Mouse (Mus musculus) hindbrain, embryonic 10.5 days (tissue): ENCODE data around the gene Prl3d3. TPM values are rescaled to one million over a fixed set of nuclear protein-coding genes. Genes with fewer than 3 reads are reported as not detected.
"Not testable (repeated sequence)": the region's sequence is repeated elsewhere in the genome, so short reads cannot be mapped to it uniquely, and the experiment has no call there.

Experiments
- DNase-seq: peaks from one replicate; pipeline ENCODE4 v3.0.0-alpha.2; 2017; ENCODE audit warnings: low spot score
- H3K27ac ChIP-seq: fragments of 300-500 bp; sonication (generic); 2 replicates; pipeline ENCODE4 v1.5.1; 2016; ENCODE audit warnings: mild to moderate bottlenecking, moderate library complexity
- H3K27me3 ChIP-seq: fragments of 300-500 bp; sonication (generic); 2 replicates; pipeline ENCODE4 v1.6.1; 2016; ENCODE audit warnings: mild to moderate bottlenecking; ENCODE audit not compliant: poor library complexity, insufficient read depth, severe bottlenecking
- H3K36me3 ChIP-seq: fragments of 300-500 bp; sonication (generic); 2 replicates; pipeline ENCODE4 v1.6.1; 2016; ENCODE audit warnings: mild to moderate bottlenecking, moderate library complexity
- H3K4me1 ChIP-seq: fragments of 300-500 bp; sonication (generic); replicated peaks from 2 replicates; pipeline ENCODE4 v1.6.1; 2016; ENCODE audit warnings: mild to moderate bottlenecking
- H3K4me3 ChIP-seq: fragments of 300-500 bp; sonication (generic); 2 replicates; pipeline ENCODE4 v1.5.1; 2016; ENCODE audit warnings: mild to moderate bottlenecking, moderate library complexity
- H3K9me3 ChIP-seq: fragments of 300-500 bp; sonication (generic); 2 replicates; pipeline ENCODE4 v1.6.1; 2016; ENCODE audit warnings: mild to moderate bottlenecking, moderate library complexity
- WGBS: fragments of 180-500 bp; shearing (Covaris S2); methylation state at CpG from one replicate; pipeline ENCODE4 v1.1.7; 2016; 5-methylcytosine and 5-hydroxymethylcytosine counted together
- polyA plus RNA-seq: library from polyadenylated mRNA; unstranded; fragments of >200 nt; fragmentation: Nextera tagmentation; extraction: Ambion mirVana; gene quantifications from 2 replicates; pipeline ENCODE4 v1.2.1, GENCODE M21; 2016

Prl3d3 gene
- polyA plus RNA-seq = not detected in 2 replicates

DNA sequence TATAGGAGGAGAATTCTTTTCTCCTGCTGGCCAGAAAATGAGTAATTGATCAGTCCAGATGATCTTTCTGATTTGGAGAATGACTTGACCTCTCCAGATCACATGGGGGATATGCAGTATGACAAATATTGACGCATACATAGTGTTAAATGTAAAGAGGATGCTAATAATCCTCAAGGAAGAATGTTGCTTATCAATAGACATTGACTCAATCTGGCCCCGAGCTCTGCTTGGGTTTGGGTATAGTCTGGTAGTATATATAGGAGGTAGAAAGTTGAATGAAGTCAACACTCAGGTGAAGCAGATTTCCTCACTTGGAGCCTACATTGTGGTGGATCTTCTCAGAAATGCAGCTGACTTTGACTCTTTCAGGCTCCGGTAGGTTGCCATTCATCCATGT is at the start of gene Prl3d3:
TSS of gene Prl3d3 (plus strand) at position 301 of the 400 bp plus-strand sequence.
- H3K4me1 ChIP-seq, DNase-seq, H3K9me3 ChIP-seq, H3K27me3 ChIP-seq, H3K36me3 ChIP-seq, H3K27ac ChIP-seq, H3K4me3 ChIP-seq: not testable (repeated sequence)
- 91% methylated on average over 3 of the region's 3 CpGs for WGBS

DNA sequence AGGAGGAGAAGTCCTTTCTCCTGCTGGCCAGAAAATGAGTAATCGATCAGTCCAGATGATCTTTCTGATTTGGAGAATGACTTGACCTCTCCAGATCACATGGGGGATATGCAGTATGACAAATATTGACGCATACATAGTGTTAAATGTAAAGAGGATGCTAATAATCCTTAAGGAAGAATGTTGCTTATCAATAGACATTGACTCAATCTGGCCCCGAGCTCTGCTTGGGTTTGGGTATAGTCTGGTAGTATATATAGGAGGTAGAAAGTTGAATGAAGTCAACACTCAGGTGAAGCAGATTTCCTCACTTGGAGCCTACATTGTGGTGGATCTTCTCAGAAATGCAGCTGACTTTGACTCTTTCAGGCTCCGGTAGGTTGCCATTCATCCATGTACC is 35.2 kb upstream of the Prl3d3 start, which contains the start of gene Prl3d2:
TSS of gene Prl3d2 (plus strand) at position 301 of the 400 bp plus-strand sequence.
- H3K9me3 ChIP-seq, H3K36me3 ChIP-seq, H3K4me3 ChIP-seq, H3K27me3 ChIP-seq, H3K4me1 ChIP-seq, H3K27ac ChIP-seq, DNase-seq: not testable (repeated sequence)
- 87% methylated on average over 4 of the region's 4 CpGs for whole genome bisulfite sequencing

DNA sequence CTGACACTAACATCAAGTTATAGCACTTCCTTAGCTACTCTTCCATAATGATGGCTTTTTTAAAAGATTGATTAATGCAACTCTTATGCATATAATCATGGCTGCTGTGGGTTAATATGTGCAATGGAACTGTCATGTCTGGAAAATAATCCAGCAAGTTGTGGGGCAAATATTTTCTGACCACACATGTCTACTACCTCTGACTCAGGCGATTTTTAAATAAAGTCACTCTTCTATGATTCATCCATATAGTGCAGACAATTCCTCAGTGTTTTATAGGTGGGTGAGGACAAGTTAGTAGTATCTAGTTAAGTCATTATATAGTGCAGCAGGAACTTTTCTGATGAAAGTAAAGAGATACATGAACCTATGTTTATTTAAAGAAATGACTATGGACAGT is 8.3 kb upstream of the Prl3d3 start:
- no peak for DNase-seq
- Histone ChIP-seq H3K27ac (no peak overlapping the region), H3K4me1 (no peaks in the 10 kb centered on the region), H3K4me3 (no peak overlapping the region), H3K36me3 (no peaks in the 10 kb centered on the region), H3K27me3 (no peaks in the 10 kb centered on the region), H3K9me3 (no peaks in the 10 kb centered on the region)
- 68% methylated on average over 1 of the region's 1 CpGs for WGBS

DNA sequence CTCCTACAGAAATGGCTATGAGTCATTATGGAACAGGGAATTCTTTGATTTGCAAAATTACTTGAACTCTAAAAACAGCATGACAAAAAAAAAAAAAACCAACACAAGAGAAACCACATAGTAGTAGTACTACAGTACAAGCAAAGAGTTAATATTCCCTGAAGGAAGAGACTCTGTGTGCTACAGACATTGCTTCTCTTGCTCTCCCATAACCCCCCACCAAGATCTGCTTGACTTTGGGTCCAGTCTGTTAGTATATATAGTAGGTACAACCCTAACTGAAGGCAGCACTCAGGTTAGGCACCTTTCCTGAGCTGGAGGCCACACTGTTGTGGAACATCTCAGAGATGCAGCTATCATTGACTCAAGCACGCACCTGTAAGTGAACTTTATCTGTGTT is 39.8 kb downstream of the Prl3d3 start, which contains the start of gene Prl3c1:
TSS of gene Prl3c1 (plus strand) at position 301 of the 400 bp plus-strand sequence.
- 90% methylated on average over 1 of the region's 1 CpGs for WGBS
- no peak within 1 kb of the TSS for H3K4me3 ChIP-seq
- DNase-seq = no peak

More for the DNA sequence above, 39.8 kb downstream of the Prl3d3 start, which contains the start of gene Prl3c1:
- Histone ChIP-seq H3K4me1 (no peaks in the 10 kb centered on the region), H3K36me3 (no peaks in the 10 kb centered on the region), H3K27me3 (no peaks in the 10 kb centered on the region), H3K9me3 (no peaks in the 10 kb centered on the region), H3K27ac (no peak within 1 kb of the TSS)

Other genes starting within 250 kb of the Prl3d3 start
- gene Prl, start 99.2 kb upstream of the Prl3d3 start, polyA plus RNA-seq = not detected in 2 replicates
- gene Prl3d1, start 62.6 kb upstream of the Prl3d3 start, polyA plus RNA-seq = 0.19 TPM in 1 of 2 replicates, not detected in the other
- not detected in 2 replicates for gene Prl3d2, start 35.1 kb upstream of the Prl3d3 start, polyA plus RNA-seq
- gene Prl3c1, start 39.9 kb downstream of the Prl3d3 start, polyA plus RNA-seq = not detected in 2 replicates
- 1.2 and 2.4 TPM in 2 replicates for gene Prl3b1, start 85.1 kb downstream of the Prl3d3 start, polyA plus RNA-seq
- not detected in 2 replicates for gene Prl3a1, start 102.6 kb downstream of the Prl3d3 start, polyA plus RNA-seq
- gene Prl6a1, start 155.8 kb downstream of the Prl3d3 start, polyA plus RNA-seq = not detected in 2 replicates
- 0.30 TPM in 1 of 2 replicates, not detected in the other for gene Prl8a2, start 188.9 kb downstream of the Prl3d3 start, polyA plus RNA-seq
- gene Prl2b1, start 234.1 kb downstream of the Prl3d3 start, polyA plus RNA-seq = not detected in 2 replicates